Mouse (Mus musculus) effector memory CD4-positive, alpha-beta T cell, adult 5 months (primary cell): ENCODE results near the gene Gba2. TPM values are rescaled to one million over a fixed set of nuclear protein-coding genes. Genes with fewer than 3 reads are reported as not detected.

ENCODE experiments used
- polyA plus RNA-seq: library from polyadenylated mRNA; unstranded; fragments of 100-300 nt; shearing (Covaris generic); gene quantifications from one replicate; pipeline ENCODE4 v1.2.1, GENCODE M21; 2017

Gba2 gene
- 30.8 TPM for polyA plus RNA-seq

GRCm38 (mm10) chr4:43578376-43579204 is at the start of gene Gba2, which contains the start of gene Rgp1:
Gba2 (minus strand) TSS chr4:43578873.
Rgp1 (plus strand) TSS chr4:43578715.

GRCm38 (mm10) chr4:43584444-43585416 is 6.1 kb upstream of the Gba2 start, which contains the start of gene Msmp:
Msmp (minus strand) TSS chr4:43584494.

GRCm38 (mm10) chr4:43561997-43562768 is 16.5 kb downstream of the Gba2 start, which contains the start of the genes Creb3 and Tln1:
Creb3 (plus strand) TSS chr4:43562332.
Tln1 (minus strand) TSS chr4:43562691.

Other genes starting within 250 kb of the Gba2 start
- gene Rusc2, start 196.9 kb downstream of the Gba2 start, polyA plus RNA-seq, result not detected
- gene Fam166b, start 149.7 kb downstream of the Gba2 start, polyA plus RNA-seq, result not detected
- 66.2 TPM for gene Tesk1, start 136.9 kb downstream of the Gba2 start, polyA plus RNA-seq
- 15.3 TPM for gene Cd72, start 124.2 kb downstream of the Gba2 start, polyA plus RNA-seq
- 228 TPM for gene Sit1, start 95.1 kb downstream of the Gba2 start, polyA plus RNA-seq
- gene Ccdc107, start 86.0 kb downstream of the Gba2 start, polyA plus RNA-seq, result 64.2 TPM
- gene Arhgef39, start 79.2 kb downstream of the Gba2 start, polyA plus RNA-seq, result 4.8 TPM
- gene Car9, start 71.9 kb downstream of the Gba2 start, polyA plus RNA-seq, result 0.67 TPM
- gene Tpm2, start 55.1 kb downstream of the Gba2 start, polyA plus RNA-seq, result not detected
- 58.4 TPM for gene Creb3, start 16.5 kb downstream of the Gba2 start, polyA plus RNA-seq
- gene Tln1, start 16.2 kb downstream of the Gba2 start, polyA plus RNA-seq, result 223 TPM
- gene Rgp1, start 158 bp downstream of the Gba2 start, polyA plus RNA-seq, result 7.0 TPM
- gene Msmp, start 5.6 kb upstream of the Gba2 start, polyA plus RNA-seq, result 2.5 TPM
- gene Npr2, start 53.1 kb upstream of the Gba2 start, polyA plus RNA-seq, result not detected
- gene Spag8, start 74.7 kb upstream of the Gba2 start, polyA plus RNA-seq, result not detected
- gene Hint2, start 77.6 kb upstream of the Gba2 start, polyA plus RNA-seq, result 56.2 TPM
- 1.3 TPM for gene Tmem8b, start 90.1 kb upstream of the Gba2 start, polyA plus RNA-seq
- 0.67 TPM for gene Fam221b, start 90.3 kb upstream of the Gba2 start, polyA plus RNA-seq
- not detected for gene Olfr70, start 121.9 kb upstream of the Gba2 start, polyA plus RNA-seq
- not detected for gene Olfr71, start 131.4 kb upstream of the Gba2 start, polyA plus RNA-seq
- not detected for gene Hrct1, start 148.3 kb upstream of the Gba2 start, polyA plus RNA-seq
- gene Spaar, start 151.2 kb upstream of the Gba2 start, polyA plus RNA-seq, result 0.09 TPM
- gene Olfr159, start 192.1 kb upstream of the Gba2 start, polyA plus RNA-seq, result not detected
- gene Olfr156, start 245.0 kb upstream of the Gba2 start, polyA plus RNA-seq, result 1.6 TPM